Mouse (Mus musculus): ENCODE results near the gene Trip10.

DNA sequence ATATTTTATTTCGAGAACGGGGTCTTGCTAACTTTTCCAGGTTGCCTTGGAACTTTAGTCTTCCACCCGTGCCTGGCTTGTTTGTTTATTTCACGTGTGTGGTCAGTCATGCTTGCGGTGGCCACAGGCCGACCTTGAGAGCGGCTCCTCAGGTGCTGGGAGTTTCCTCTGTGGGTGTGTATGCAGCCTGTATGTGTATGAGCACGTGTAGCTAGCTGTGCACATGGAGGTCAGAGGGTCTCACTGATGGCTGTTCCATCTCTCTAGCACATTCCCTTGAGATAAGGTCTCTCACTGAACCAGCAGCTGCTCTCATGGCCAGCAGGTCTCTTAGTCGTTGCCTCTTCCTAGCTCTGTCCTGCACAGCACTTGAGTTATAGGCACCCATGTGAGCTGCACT, 11.1 kb downstream of the Trip10 start:
- TF ChIP-seq CTCF (IDR thresholded peaks at IDR 0.05; ENCODE audit: low read depth): no peak
- no peak for TF ChIP-seq EP300 (IDR thresholded peaks at IDR 0.05; ENCODE audit: low read depth)
